Mouse (Mus musculus): Measurements from ENCODE around the gene Fbxl15.

Fbxl15 gene

GRCm38 (mm10) chr19:46339287-46339971, 11.4 kb downstream of the Fbxl15 start:
- H3K36me3 ChIP-seq (ENCODE audit: insufficient read depth, low read length), result peaks cover 13% of the 10 kb centered on the region
- TF ChIP-seq POU5F1 (IDR thresholded peaks at IDR 0.05; ENCODE audit: borderline replicate concordance, low read length) (no peak), NANOG (IDR thresholded peaks at IDR 0.05; ENCODE audit: borderline replicate concordance, low read length) (no peak), CTCF (conservative IDR thresholded peaks at IDR 0.05; ENCODE audit: low read length) (no peak)
- peak overlapping the region; percentile 89 for H3K4me3 ChIP-seq (replicated peaks; ENCODE audit: low read length)
- H3K27me3 ChIP-seq (ENCODE audit: insufficient read depth, low read length), result peaks cover 28% of the 10 kb centered on the region
- H3K9me3 ChIP-seq (ENCODE audit: low read length), result no peaks in the 10 kb centered on the region
- H3K4me1 ChIP-seq (replicated peaks; ENCODE audit: low read depth, low read length), result peaks cover 45% of the 10 kb centered on the region

- no peak overlapping the region for H3K4me3 ChIP-seq (replicated peaks; ENCODE audit: low read length)
- TF ChIP-seq POU5F1 (IDR thresholded peaks at IDR 0.05; ENCODE audit: borderline replicate concordance, low read length), result no peak
- TF ChIP-seq NANOG (IDR thresholded peaks at IDR 0.05; ENCODE audit: borderline replicate concordance, low read length), result peak; percentile 75; the same call in 1 of the 2 replicates
- H3K27me3 ChIP-seq (ENCODE audit: insufficient read depth, low read length), result peaks cover 74% of the 10 kb centered on the region
Measured at GRCm38 (mm10) chr19:46344710-46345419, 16.9 kb downstream of the Fbxl15 start.

GRCm38 (mm10) chr19:46347146-46347545, 19.2 kb downstream of the Fbxl15 start:
- no peaks in the 10 kb centered on the region for H3K36me3 ChIP-seq (ENCODE audit: insufficient read depth, low read length)
- H3K27me3 ChIP-seq (ENCODE audit: insufficient read depth, low read length), result peaks cover 84% of the 10 kb centered on the region
- TF ChIP-seq CTCF (conservative IDR thresholded peaks at IDR 0.05; ENCODE audit: low read length) (no peak), NANOG (IDR thresholded peaks at IDR 0.05; ENCODE audit: borderline replicate concordance, low read length) (no peak), POU5F1 (IDR thresholded peaks at IDR 0.05; ENCODE audit: borderline replicate concordance, low read length) (no peak)
- H3K4me1 ChIP-seq (replicated peaks; ENCODE audit: low read depth, low read length), result peaks cover 29% of the 10 kb centered on the region
- H3K9me3 ChIP-seq (ENCODE audit: low read length), result no peaks in the 10 kb centered on the region
- H3K4me3 ChIP-seq (replicated peaks; ENCODE audit: low read length), result no peak overlapping the region

More at GRCm38 (mm10) chr19:46344710-46345419, 16.9 kb downstream of the Fbxl15 start:
- Histone ChIP-seq H3K9me3 (ENCODE audit: low read length) (no peaks in the 10 kb centered on the region), H3K4me1 (replicated peaks; ENCODE audit: low read depth, low read length) (peaks cover 32% of the 10 kb centered on the region), H3K36me3 (ENCODE audit: insufficient read depth, low read length) (no peaks in the 10 kb centered on the region)

GRCm38 (mm10) chr19:46347936-46348668, 20.1 kb downstream of the Fbxl15 start:
- Histone ChIP-seq H3K9me3 (ENCODE audit: low read length) (no peaks in the 10 kb centered on the region), H3K27me3 (ENCODE audit: insufficient read depth, low read length) (peaks cover 86% of the 10 kb centered on the region), H3K4me1 (replicated peaks; ENCODE audit: low read depth, low read length) (peaks cover 29% of the 10 kb centered on the region), H3K36me3 (ENCODE audit: insufficient read depth, low read length) (no peaks in the 10 kb centered on the region), H3K4me3 (replicated peaks; ENCODE audit: low read length) (peak overlapping the region; percentile 86)
- TF ChIP-seq NANOG (IDR thresholded peaks at IDR 0.05; ENCODE audit: borderline replicate concordance, low read length) (no peak), CTCF (conservative IDR thresholded peaks at IDR 0.05; ENCODE audit: low read length) (no peak), POU5F1 (IDR thresholded peaks at IDR 0.05; ENCODE audit: borderline replicate concordance, low read length) (no peak)

- H3K4me1 ChIP-seq (replicated peaks; ENCODE audit: low read depth, low read length), result peaks cover 29% of the 10 kb centered on the region
- H3K27me3 ChIP-seq (ENCODE audit: insufficient read depth, low read length), result peaks cover 78% of the 10 kb centered on the region
- H3K36me3 ChIP-seq (ENCODE audit: insufficient read depth, low read length), result no peaks in the 10 kb centered on the region
- H3K4me3 ChIP-seq (replicated peaks; ENCODE audit: low read length), result peak overlapping the region; percentile 86
- no peaks in the 10 kb centered on the region for H3K9me3 ChIP-seq (ENCODE audit: low read length)
- TF ChIP-seq NANOG (IDR thresholded peaks at IDR 0.05; ENCODE audit: borderline replicate concordance, low read length), result no peak
- TF ChIP-seq CTCF (conservative IDR thresholded peaks at IDR 0.05; ENCODE audit: low read length), result no peak
- no peak for TF ChIP-seq POU5F1 (IDR thresholded peaks at IDR 0.05; ENCODE audit: borderline replicate concordance, low read length)
Measured at GRCm38 (mm10) chr19:46348761-46349458, 20.9 kb downstream of the Fbxl15 start.

GRCm38 (mm10) chr19:46349550-46349949, 21.6 kb downstream of the Fbxl15 start:
- peaks cover 26% of the 10 kb centered on the region for H3K4me1 ChIP-seq (replicated peaks; ENCODE audit: low read depth, low read length)
- H3K36me3 ChIP-seq (ENCODE audit: insufficient read depth, low read length), result no peaks in the 10 kb centered on the region
- TF ChIP-seq CTCF (conservative IDR thresholded peaks at IDR 0.05; ENCODE audit: low read length) (no peak), POU5F1 (IDR thresholded peaks at IDR 0.05; ENCODE audit: borderline replicate concordance, low read length) (no peak), NANOG (IDR thresholded peaks at IDR 0.05; ENCODE audit: borderline replicate concordance, low read length) (no peak)
- H3K4me3 ChIP-seq (replicated peaks; ENCODE audit: low read length), result peak overlapping the region; percentile 86
- no peaks in the 10 kb centered on the region for H3K9me3 ChIP-seq (ENCODE audit: low read length)
- peaks cover 76% of the 10 kb centered on the region for H3K27me3 ChIP-seq (ENCODE audit: insufficient read depth, low read length)

GRCm38 (mm10) chr19:46350168-46350932, 22.4 kb downstream of the Fbxl15 start, which contains the start of gene 2310034G01Rik:
Gene 2310034G01Rik, minus strand, starts transcription at chr19:46350302.
- Histone ChIP-seq H3K4me3 (replicated peaks; ENCODE audit: low read length) (peak within 1 kb of the TSS; percentile 86), H3K27me3 (ENCODE audit: insufficient read depth, low read length) (peaks cover 69% of the 10 kb centered on the region), H3K36me3 (ENCODE audit: insufficient read depth, low read length) (no peaks in the 10 kb centered on the region), H3K9me3 (ENCODE audit: low read length) (no peaks in the 10 kb centered on the region), H3K4me1 (replicated peaks; ENCODE audit: low read depth, low read length) (peaks cover 19% of the 10 kb centered on the region)
- no peak for TF ChIP-seq NANOG (IDR thresholded peaks at IDR 0.05; ENCODE audit: borderline replicate concordance, low read length)
- TF ChIP-seq POU5F1 (IDR thresholded peaks at IDR 0.05; ENCODE audit: borderline replicate concordance, low read length), result no peak
- TF ChIP-seq CTCF (conservative IDR thresholded peaks at IDR 0.05; ENCODE audit: low read length), result no peak

Data from E14TG2a.4 (cell line).